ENCODE assay signal across 23 mouse cellular contexts in genomic region chr2:157991026-157991425, GRCm38 (mm10). TPM values are rescaled to one million over a fixed set of nuclear protein-coding genes. Genes with fewer than 3 reads are reported as not detected.
DNase-seq lines count a peak whose midpoint lies in the region; ATAC-seq lines count a peak whose summit lies in the region.
"Had no signal": no experiment of that assay in that cellular context is flagged by ENCODE, and none has a peak within 500 bp of the region (broad histone marks: within the 10 kb centered on the region; RNA-seq: fewer than 3 reads in every experiment).

No protein-coding gene starts in this region.

- 0 out of 2 replicates have a peak, but pooled peaks cover 2% of the 10 kb centered on the region for H3K36me3 ChIP-seq in hindbrain, embryonic 15.5 days
- H3K36me3 ChIP-seq in hindbrain, embryonic 11.5 days (ENCODE audit: control insufficient read depth, insufficient read depth, low read length) = 0 out of 2 replicates have a peak, but pooled peaks cover 9% of the 10 kb centered on the region
- H3K36me3 ChIP-seq in neural tube, embryonic 13.5 days = peaks cover 24% of the 10 kb centered on the region
- H3K36me3 ChIP-seq in midbrain, embryonic 14.5 days (ENCODE audit: control insufficient read depth, insufficient read depth, low read length) = peaks cover 36% of the 10 kb centered on the region

- no peak for DNase-seq in hindbrain, embryonic 11.5 days (ENCODE audit: low spot score)
- DNase-seq in neural tube, embryonic 10.5 days (ENCODE audit: extremely low spot score, low spot score) = no peak
- no peak for DNase-seq in midbrain, embryonic 14.5 days
- no peak for DNase-seq in cerebellum, adult 8-10 months
- DNase-seq in thymus, postnatal 36 days = no peak
- DNase-seq: cerebellum, adult 11-12 months; cerebellum, postnatal 25 days; gastrocnemius, postnatal 10 days; heart, adult 18-20 months; kidney, postnatal 36 days; thymus, postnatal 4 days had no signal

- peak; percentile 46; the same call in 1 of the 2 replicates for ATAC-seq in hindbrain, embryonic 15.5 days (ENCODE audit: low FRiP score, low read depth)
- no peak for ATAC-seq in hindbrain, embryonic 11.5 days (ENCODE audit: low FRiP score)
- no peak for ATAC-seq in neural tube, embryonic 13.5 days (ENCODE audit: low read depth)
- no peak for ATAC-seq in midbrain, embryonic 14.5 days (ENCODE audit: low FRiP score, low TSS enrichment)
- peak; percentile 83 for ATAC-seq in neutrophil, adult 5-6 weeks (ENCODE audit: extremely low read depth, insufficient number of reproducible peaks, low FRiP score, poor library complexity, severe bottlenecking)
- ATAC-seq: CD4-positive, CD25-positive, alpha-beta regulatory T cell, adult 4 months; forebrain, embryonic 14.5 days; intestine, postnatal 0 days had no signal

- no peak overlapping the region for H3K4me2 ChIP-seq in hindbrain, embryonic 15.5 days
- H3K4me2 ChIP-seq in hindbrain, embryonic 11.5 days (replicated peaks; ENCODE audit: low read depth, low read length) = no peak overlapping the region
- no peak overlapping the region for H3K4me2 ChIP-seq in neural tube, embryonic 13.5 days
- no peak overlapping the region for H3K4me2 ChIP-seq in midbrain, embryonic 14.5 days (ENCODE audit: low read length)
- H3K4me2 ChIP-seq: embryonic facial prominence, embryonic 15.5 days; kidney, embryonic 15.5 days; limb, embryonic 15.5 days; liver, embryonic 15.5 days; neural tube, embryonic 12.5 days; stomach, embryonic 15.5 days had no signal

- no peaks in the 10 kb centered on the region for H3K9me3 ChIP-seq in hindbrain, embryonic 15.5 days
- no peaks in the 10 kb centered on the region for H3K9me3 ChIP-seq in hindbrain, embryonic 11.5 days (ENCODE audit: control insufficient read depth, low read length)
- no peaks in the 10 kb centered on the region for H3K9me3 ChIP-seq in neural tube, embryonic 13.5 days
- H3K9me3 ChIP-seq in midbrain, embryonic 14.5 days (ENCODE audit: control insufficient read depth, low read length) = no peaks in the 10 kb centered on the region
- H3K9me3 ChIP-seq: embryonic facial prominence, embryonic 15.5 days; kidney, embryonic 15.5 days; limb, embryonic 15.5 days; liver, embryonic 15.5 days; neural tube, embryonic 12.5 days; stomach, embryonic 15.5 days had no signal

- no peaks in the 10 kb centered on the region for H3K27me3 ChIP-seq in hindbrain, embryonic 15.5 days
- no peaks in the 10 kb centered on the region for H3K27me3 ChIP-seq in hindbrain, embryonic 11.5 days (ENCODE audit: control insufficient read depth, insufficient read depth, low read length)
- no peaks in the 10 kb centered on the region for H3K27me3 ChIP-seq in neural tube, embryonic 13.5 days
- H3K27me3 ChIP-seq in midbrain, embryonic 14.5 days (ENCODE audit: control insufficient read depth, insufficient read depth, low read length) = no peaks in the 10 kb centered on the region
- H3K27me3 ChIP-seq: embryonic facial prominence, embryonic 15.5 days; kidney, embryonic 15.5 days; limb, embryonic 15.5 days; liver, embryonic 15.5 days; neural tube, embryonic 12.5 days; stomach, embryonic 15.5 days had no signal

- H3K4me1 ChIP-seq in hindbrain, embryonic 15.5 days (replicated peaks) = peaks cover 35% of the 10 kb centered on the region
- peaks cover 2% of the 10 kb centered on the region; the same call in 1 of the 2 replicates for H3K4me1 ChIP-seq in hindbrain, embryonic 11.5 days (replicated peaks; ENCODE audit: control insufficient read depth, insufficient read depth, low read length)
- peaks cover 74% of the 10 kb centered on the region for H3K4me1 ChIP-seq in neural tube, embryonic 13.5 days (replicated peaks)
- peaks cover 21% of the 10 kb centered on the region for H3K4me1 ChIP-seq in midbrain, embryonic 14.5 days (ENCODE audit: control insufficient read depth, insufficient read depth, low read length)
- H3K4me1 ChIP-seq: embryonic facial prominence, embryonic 15.5 days; limb, embryonic 15.5 days; stomach, embryonic 15.5 days had no signal

- H3K27ac ChIP-seq in hindbrain, embryonic 15.5 days (replicated peaks) = no peak overlapping the region
- H3K27ac ChIP-seq in hindbrain, embryonic 11.5 days (ENCODE audit: low read depth, low read length) = no peak overlapping the region
- H3K27ac ChIP-seq in neural tube, embryonic 13.5 days (replicated peaks) = peak overlapping the region; percentile 81
- H3K27ac ChIP-seq in midbrain, embryonic 14.5 days (replicated peaks; ENCODE audit: low read depth, low read length) = peak overlapping the region; percentile 61
- H3K27ac ChIP-seq: embryonic facial prominence, embryonic 15.5 days; kidney, embryonic 15.5 days; limb, embryonic 15.5 days; liver, embryonic 15.5 days; neural tube, embryonic 12.5 days; stomach, embryonic 15.5 days had no signal

- WGBS in hindbrain, embryonic 15.5 days = 60% methylated on average over 6 of the region's 6 CpGs
- 76% methylated on average over 6 of the region's 6 CpGs for WGBS in hindbrain, embryonic 11.5 days
- 43% methylated on average over 6 of the region's 6 CpGs for whole genome bisulfite sequencing in neural tube, embryonic 13.5 days
- WGBS in midbrain, embryonic 14.5 days = 63% methylated on average over 6 of the region's 6 CpGs

- H3K4me3 ChIP-seq in hindbrain, embryonic 15.5 days = no peak overlapping the region
- H3K4me3 ChIP-seq in hindbrain, embryonic 11.5 days (ENCODE audit: low read depth, low read length) = no peak overlapping the region
- no peak overlapping the region for H3K4me3 ChIP-seq in neural tube, embryonic 13.5 days
- H3K4me3 ChIP-seq in midbrain, embryonic 14.5 days (replicated peaks; ENCODE audit: low read depth, low read length) = no peak overlapping the region
- H3K4me3 ChIP-seq: embryonic facial prominence, embryonic 15.5 days; kidney, embryonic 15.5 days; limb, embryonic 15.5 days; liver, embryonic 15.5 days; neural tube, embryonic 12.5 days; stomach, embryonic 15.5 days had no signal

- no peak overlapping the region for H3K9ac ChIP-seq in hindbrain, embryonic 15.5 days
- H3K9ac ChIP-seq in hindbrain, embryonic 11.5 days (ENCODE audit: low read depth, low read length) = no peak overlapping the region
- no peak overlapping the region for H3K9ac ChIP-seq in neural tube, embryonic 13.5 days
- H3K9ac ChIP-seq in midbrain, embryonic 14.5 days (replicated peaks; ENCODE audit: low read length) = no peak overlapping the region
- H3K9ac ChIP-seq: embryonic facial prominence, embryonic 15.5 days; kidney, embryonic 15.5 days; limb, embryonic 15.5 days; liver, embryonic 15.5 days; neural tube, embryonic 12.5 days; stomach, embryonic 15.5 days had no signal

RNA-seq across cellular contexts. Expression of gene Tti1, which starts 37.2 kb away (rescaled TPM):
- polyA plus RNA-seq in hindbrain, embryonic 15.5 days (2015; fragmentation: Nextera tagmentation; extraction: Ambion mirVana) = 16.5 and 17.7 TPM in 2 replicates
- 21.9 and 22.7 TPM in 2 replicates for polyA plus RNA-seq in hindbrain, embryonic 11.5 days (2014; fragmentation: Nextera tagmentation; extraction: Ambion mirVana)
- 15.8 and 16.8 TPM in 2 replicates for polyA plus RNA-seq in neural tube, embryonic 13.5 days (2015; fragmentation: Nextera tagmentation; extraction: Ambion mirVana)
- 11.4 and 20.5 TPM in 2 replicates for polyA plus RNA-seq in midbrain, embryonic 14.5 days (2014; fragmentation: Nextera tagmentation; extraction: Ambion mirVana)
- total RNA-seq in neutrophil, adult 5-6 weeks (2017) = 26.4 and 28.2 TPM in 2 replicates

RNA-seq across cellular contexts. Expression of gene Rprd1b, which starts 37.3 kb away (rescaled TPM):
- 31.9 and 32.3 TPM in 2 replicates for polyA plus RNA-seq in hindbrain, embryonic 15.5 days (2015; fragmentation: Nextera tagmentation; extraction: Ambion mirVana)
- polyA plus RNA-seq in hindbrain, embryonic 11.5 days (2014; fragmentation: Nextera tagmentation; extraction: Ambion mirVana) = 56.2 and 67.4 TPM in 2 replicates
- 34.5 and 35.3 TPM in 2 replicates for polyA plus RNA-seq in neural tube, embryonic 13.5 days (2015; fragmentation: Nextera tagmentation; extraction: Ambion mirVana)
- 32.9 and 40.2 TPM in 2 replicates for polyA plus RNA-seq in midbrain, embryonic 14.5 days (2014; fragmentation: Nextera tagmentation; extraction: Ambion mirVana)
- 18.9 and 29.2 TPM in 2 replicates for total RNA-seq in neutrophil, adult 5-6 weeks (2017)

Comparison
In these comparisons a context has a peak if more than half of its experiments do, and no peak if none do; other contexts are left out.
1. ATAC-seq: peak in hindbrain, embryonic 15.5 days (single experiment) and neutrophil, adult 5-6 weeks (single experiment); none in hindbrain, embryonic 11.5 days (single experiment), neural tube, embryonic 13.5 days (single experiment) and midbrain, embryonic 14.5 days (single experiment).
2. H3K27ac ChIP-seq: peak in neural tube, embryonic 13.5 days (single experiment) and midbrain, embryonic 14.5 days (single experiment); none in hindbrain, embryonic 15.5 days (single experiment) and hindbrain, embryonic 11.5 days (single experiment).